Mouse (Mus musculus) bone marrow, adult 2 months (tissue): ENCODE data around the gene Zfp867.

Experiments
- CTCF ChIP-seq: fragments of 200-500 bp; IDR thresholded peaks from 2 replicates; pipeline ENCODE4 v1.5.1; 2011; ENCODE audit warnings: low read length, control low read depth; ENCODE audit not compliant: control insufficient read depth, insufficient read depth
- POLR2A ChIP-seq: fragments of 200-500 bp; IDR thresholded peaks from 2 replicates; pipeline ENCODE4 v1.6.1; 2011; ENCODE audit warnings: low read depth, mild to moderate bottlenecking, control low read depth, low read length, borderline replicate concordance; ENCODE audit not compliant: control insufficient read depth

GRCm38 (mm10) chr11:59496672-59497310, 24.5 kb upstream of the Zfp867 start:
- TF ChIP-seq CTCF (no peak), POLR2A (no peak)
